Mouse (Mus musculus) frontal cortex, postnatal 25 days (tissue): ENCODE results near the gene Ubr3.
A peak's percentile ranks its signal among the peaks of the same experiment; 100 is the strongest.

Source experiments
- DNase-seq, 2 experiments: peaks; one replicate each; pipeline ENCODE4 v3.0.0; 2022; ENCODE audit warnings: low spot score in 2 of 2

The Ubr3 gene

DNA sequence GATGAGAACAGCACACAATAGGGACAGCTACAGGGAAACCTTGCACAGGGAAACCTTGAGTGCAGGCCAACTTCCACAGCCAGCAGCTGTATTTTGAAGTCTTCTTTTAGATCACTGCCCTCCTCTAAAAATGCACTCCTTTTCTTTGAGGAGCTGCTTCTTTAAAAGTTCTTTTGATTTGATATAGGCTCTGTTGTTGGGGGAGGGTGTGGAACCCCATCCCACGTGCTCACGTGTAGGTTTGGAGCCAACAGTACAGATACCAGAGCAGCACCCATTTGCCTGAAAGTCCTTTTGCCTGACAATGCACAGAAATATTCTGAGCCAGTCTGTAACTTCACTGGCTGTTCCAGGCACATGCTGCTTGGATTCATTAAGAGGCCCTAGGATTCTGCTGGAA is 134.4 kb downstream of the Ubr3 start:
- no peak for DNase-seq

GRCm38 (mm10) chr2:70034895-70035294 is 137.8 kb downstream of the Ubr3 start:
- no peak for DNase-seq

DNA sequence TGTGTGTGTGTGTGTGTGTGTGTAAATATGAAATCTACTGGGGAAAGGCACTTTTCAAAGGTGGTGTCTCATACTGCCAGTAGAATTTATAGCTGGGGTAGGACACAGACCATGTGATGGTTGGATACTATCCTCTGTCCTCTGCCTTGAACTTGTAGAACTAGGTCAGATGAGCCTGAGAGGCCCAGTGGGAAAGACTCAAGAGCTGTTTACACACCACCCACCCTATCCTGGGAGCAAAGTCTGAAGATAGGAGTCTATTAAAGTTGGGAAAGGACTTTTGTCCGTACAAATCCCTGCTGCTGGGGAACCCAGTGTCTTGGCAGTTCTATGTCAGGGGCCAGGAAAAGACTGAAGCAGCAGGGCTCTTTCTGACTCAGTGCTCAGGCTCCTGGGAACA is 138.3 kb downstream of the Ubr3 start:
- no peak for DNase-seq

- DNase-seq: no peak
These were observed 140.2 kb downstream of the Ubr3 start for GRCm38 (mm10) chr2:70037221-70037620.

- no peak for DNase-seq
These were observed 141.7 kb downstream of the Ubr3 start, which contains the start of gene Myo3b for GRCm38 (mm10) chr2:70038752-70039151. Gene Myo3b, plus strand, starts transcription at chr2:70039126.

GRCm38 (mm10) chr2:70044466-70044865 is 147.4 kb downstream of the Ubr3 start:
- no peak for DNase-seq

GRCm38 (mm10) chr2:70047868-70048267 is 150.8 kb downstream of the Ubr3 start:
- no peak for DNase-seq

DNA sequence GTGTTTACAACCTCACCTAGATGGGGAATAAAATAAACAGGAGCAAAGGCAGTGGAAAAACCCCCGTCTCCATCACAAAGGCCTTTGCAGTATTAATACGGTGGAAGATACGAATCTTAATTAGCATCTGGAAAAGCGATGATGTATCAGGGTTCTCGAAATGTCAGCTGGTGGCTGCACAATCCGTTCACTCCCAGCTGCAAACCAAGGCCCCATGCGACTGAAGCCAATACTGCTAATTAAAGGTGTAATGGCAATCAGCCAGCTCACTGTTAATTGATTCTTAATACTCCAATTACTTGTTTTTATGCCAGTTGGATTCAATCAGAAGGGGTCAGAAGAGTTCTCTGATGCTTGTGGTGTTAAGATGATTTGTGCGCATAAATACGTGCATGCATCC is 156.8 kb downstream of the Ubr3 start:
- DNase-seq: no peak

GRCm38 (mm10) chr2:70058201-70058600 is 161.2 kb downstream of the Ubr3 start:
- DNase-seq: no peak

DNA sequence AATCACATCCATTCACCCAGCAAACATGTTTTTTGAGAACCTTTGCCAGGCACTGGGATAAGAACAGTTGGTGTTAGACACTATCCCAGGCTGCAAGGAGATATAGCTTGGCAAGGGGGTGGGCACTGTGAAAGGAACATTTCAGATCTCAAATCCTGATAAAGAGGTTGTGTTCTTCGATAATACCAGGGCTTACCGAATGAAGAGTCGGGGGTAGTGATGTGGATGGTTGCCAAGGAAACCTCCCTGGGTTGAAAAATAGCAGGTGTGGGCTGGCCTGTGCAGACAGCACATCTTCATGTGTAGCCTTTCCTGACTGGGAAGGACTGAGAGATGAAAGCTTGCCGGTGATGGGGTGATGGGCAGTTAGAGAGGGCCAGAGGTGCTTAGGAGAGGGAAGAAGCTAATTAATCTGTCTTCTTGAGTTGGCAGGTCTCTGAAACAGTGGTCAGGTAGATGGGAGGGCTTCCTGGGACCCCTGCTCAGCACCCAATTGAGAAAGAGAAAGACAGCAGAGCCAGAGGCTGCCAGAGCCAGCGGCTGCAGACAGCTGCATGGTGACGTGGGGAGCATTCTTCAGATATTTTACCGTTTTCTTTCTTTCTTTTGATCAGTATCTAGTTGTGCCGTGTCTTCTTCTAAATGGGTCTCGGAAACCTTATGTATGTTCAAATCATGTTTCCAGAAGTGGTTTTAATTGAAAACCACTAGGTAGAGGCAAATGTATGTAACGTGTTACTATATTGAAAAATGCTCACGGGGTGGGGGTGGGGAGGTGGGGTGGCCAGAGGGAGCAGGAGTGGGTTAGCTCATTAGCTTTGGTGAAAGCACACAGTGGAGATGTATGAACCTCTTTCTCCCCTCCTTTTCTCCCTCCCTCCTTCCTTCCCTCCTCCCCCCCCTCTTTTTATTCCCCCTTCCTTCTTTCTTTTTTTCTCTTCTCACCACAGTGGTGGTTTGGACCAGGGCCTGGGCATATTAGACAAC is 163.6 kb downstream of the Ubr3 start:
- peak in 1 of 2 experiments; percentile 21 for DNase-seq

DNA sequence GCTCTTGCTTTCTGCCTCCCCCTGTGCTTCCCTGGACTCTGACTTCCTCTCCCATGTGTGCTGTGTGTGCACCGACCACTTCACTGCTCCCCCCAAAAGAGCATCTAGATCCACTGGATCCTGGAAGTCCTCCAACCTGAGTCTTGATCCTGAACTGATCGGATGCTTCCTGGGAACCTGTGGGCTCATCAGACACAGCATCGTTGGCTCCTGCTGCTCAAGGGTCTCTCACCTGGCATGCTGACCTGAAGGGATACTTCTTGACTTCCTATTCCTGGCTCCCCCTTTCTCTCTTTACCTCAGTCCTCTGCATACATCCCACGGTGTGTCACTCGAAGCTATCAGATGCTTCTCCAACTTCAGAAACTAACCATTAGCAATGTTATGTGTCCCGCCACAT is 168.1 kb downstream of the Ubr3 start:
- DNase-seq: no peak

- DNase-seq: no peak
These were observed 168.8 kb downstream of the Ubr3 start for GRCm38 (mm10) chr2:70065729-70066300.

GRCm38 (mm10) chr2:70066338-70067022 is 169.4 kb downstream of the Ubr3 start:
- no peak for DNase-seq

GRCm38 (mm10) chr2:70069861-70070260 is 172.8 kb downstream of the Ubr3 start:
- no peak for DNase-seq
